Mouse (Mus musculus): ENCODE measurements around the gene Adam19.

DNA sequence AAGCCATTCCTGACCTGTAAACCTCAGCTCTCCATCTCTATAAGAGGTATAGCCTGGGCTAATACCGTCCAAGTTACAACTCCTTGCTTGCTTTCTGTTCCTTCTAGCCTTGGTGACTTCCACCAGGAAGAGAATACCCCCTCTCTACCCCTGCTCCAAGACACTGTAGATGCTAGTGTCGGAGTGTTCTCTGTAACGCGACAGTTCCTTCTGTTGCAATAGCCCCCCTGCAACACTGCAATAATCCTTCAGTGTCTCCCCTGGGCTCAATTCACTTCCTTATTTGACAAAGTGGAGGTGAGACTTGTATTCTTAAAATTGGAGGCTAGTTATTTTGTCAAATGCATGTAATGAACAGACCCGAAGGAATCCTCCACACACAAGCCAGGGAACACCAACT, 90.8 kb downstream of the Adam19 start:
- TF ChIP-seq POLR2A (IDR thresholded peaks at IDR 0.05; ENCODE audit: borderline replicate concordance, control insufficient read depth, low read depth, low read length) (no peak), CTCF (IDR thresholded peaks at IDR 0.05; ENCODE audit: control insufficient read depth, insufficient read depth, low read length) (no peak)
